Mouse (Mus musculus) leukemia stem cell, adult 10-12 weeks (primary cell): ENCODE measurements around the gene Zrsr2. TPM values are rescaled to one million over a fixed set of nuclear protein-coding genes. Genes with fewer than 3 reads are reported as not detected.

ENCODE experiments used
- polyA plus RNA-seq: library from polyadenylated mRNA; stranded (reverse); fragments of >175 nt; gene quantifications from 2 replicates; pipeline ENCODE4 v1.2.3, GENCODE M21; 2012; ENCODE audit warnings: low replicate concordance

Zrsr2 gene
- polyA plus RNA-seq, result 12.7 and 15.8 TPM in 2 replicates

GRCm38 (mm10) chrX:163958467-163958875 is at the start of gene Zrsr2:
Gene Zrsr2, minus strand, starts transcription at chrX:163958661.

GRCm38 (mm10) chrX:163908337-163909250 is 49.9 kb downstream of the Zrsr2 start, which contains the start of gene Ap1s2:
Gene Ap1s2, plus strand, starts transcription at chrX:163909017.

Other genes with a start within 250 kb of the Zrsr2 start
- not detected in 2 replicates for gene Rnf138rt1, start 197.3 kb downstream of the Zrsr2 start, polyA plus RNA-seq
- gene Ap1s2, start 49.6 kb downstream of the Zrsr2 start, polyA plus RNA-seq, result 3.9 and 4.5 TPM in 2 replicates
- 0.07 TPM in 1 of 2 replicates, not detected in the other for gene Car5b, start 69.3 kb upstream of the Zrsr2 start, polyA plus RNA-seq
- 18.5 and 20.9 TPM in 2 replicates for gene Siah1b, start 117.8 kb upstream of the Zrsr2 start, polyA plus RNA-seq
- gene Cltrn, start 130.2 kb upstream of the Zrsr2 start, polyA plus RNA-seq, result not detected in 2 replicates
- gene Ace2, start 180.7 kb upstream of the Zrsr2 start, polyA plus RNA-seq, result not detected in 2 replicates